Mouse (Mus musculus) myocyte (in vitro differentiated cells): ENCODE measurements around the gene 9330161L09Rik.
A peak's percentile ranks its signal among the peaks of the same experiment; 100 is the strongest.

Experiments
- CEBPB ChIP-seq: IDR thresholded peaks from 2 replicates; pipeline ENCODE4 v1.6.1; 2011; ENCODE audit warnings: mild to moderate bottlenecking, moderate library complexity; ENCODE audit not compliant: poor library complexity, insufficient read depth, severe bottlenecking
- MAX ChIP-seq: IDR thresholded peaks from one replicate; pipeline ENCODE4 v1.6.1; 2011; ENCODE audit warnings: low read depth, mild to moderate bottlenecking, control low read depth
- MYOD1 ChIP-seq, 3 experiments: IDR thresholded peaks; one replicate each; pipeline ENCODE4 v1.6.1; 2011; ENCODE audit warnings: control low read depth in 2 of 3, low read depth in 2 of 3, mild to moderate bottlenecking in 2 of 3, moderate library complexity in 1 of 3; ENCODE audit not compliant: insufficient read length in 2 of 3, control insufficient read depth in 1 of 3
- MYOG ChIP-seq, 3 experiments: IDR thresholded peaks; one replicate each; pipeline ENCODE4 v1.6.1; 2011; ENCODE audit warnings: control low read depth in 2 of 3, low read depth in 2 of 3, mild to moderate bottlenecking in 2 of 3; ENCODE audit not compliant: insufficient read length in 2 of 3, control insufficient read depth in 1 of 3, insufficient read depth in 1 of 3
- POLR2A ChIP-seq: IDR thresholded peaks from one replicate; pipeline ENCODE4 v1.6.1; 2011; ENCODE audit warnings: low read depth, mild to moderate bottlenecking, control low read depth, moderate library complexity; ENCODE audit not compliant: insufficient read length
- SRF ChIP-seq: IDR thresholded peaks from one replicate; pipeline ENCODE4 v1.6.1; 2011; ENCODE audit warnings: low read depth; ENCODE audit not compliant: control insufficient read depth, insufficient read length
- TCF12 ChIP-seq: IDR thresholded peaks from one replicate; pipeline ENCODE4 v1.6.1; 2011; ENCODE audit warnings: mild to moderate bottlenecking, control low read depth; ENCODE audit not compliant: poor library complexity, insufficient read depth, severe bottlenecking

- TF ChIP-seq TCF12 (no peak), POLR2A (no peak), MAX (no peak), CEBPB (no peak), MYOG (IDR thresholded peaks at IDR 0.05; ENCODE audit: control insufficient read depth in 1 of 3, insufficient read depth in 1 of 3, insufficient read length in 2 of 3, low read depth in 2 of 3) (peak in 1 of 3 experiments; percentile 28), SRF (no peak), MYOD1 (IDR thresholded peaks at IDR 0.05; ENCODE audit: control insufficient read depth in 1 of 3, insufficient read length in 2 of 3, low read depth in 2 of 3) (no peak)
Observed at GRCm38 (mm10) chr12:103376774-103377173, 30.8 kb downstream of the 9330161L09Rik start.
